Mouse (Mus musculus) liver, postnatal 0 days (tissue): Measurements from ENCODE around the gene Tbxa2r.

Experiments
- CTCF ChIP-seq: sonication (generic); IDR thresholded peaks from 2 replicates; pipeline ENCODE4 v1.5.1; 2016; ENCODE audit warnings: antibody characterized with exemption, low read depth
- EP300 ChIP-seq: IDR thresholded peaks from 2 replicates; pipeline ENCODE4 v1.6.1; 2016; ENCODE audit warnings: antibody characterized with exemption, low read depth, mild to moderate bottlenecking

GRCm38 (mm10) chr10:81322444-81322843 lies 6.1 kb upstream of the Tbxa2r start:
- no peak for TF ChIP-seq CTCF
- TF ChIP-seq EP300, result no peak
